Mouse (Mus musculus): ENCODE measurements at regions not wholly inside any gene's neighbourhood (a gene's known extent, or its start where the extent isn't known, plus 50 kb on each side); places are given as distances from the start of the nearest gene placed in this dataset.

DNA sequence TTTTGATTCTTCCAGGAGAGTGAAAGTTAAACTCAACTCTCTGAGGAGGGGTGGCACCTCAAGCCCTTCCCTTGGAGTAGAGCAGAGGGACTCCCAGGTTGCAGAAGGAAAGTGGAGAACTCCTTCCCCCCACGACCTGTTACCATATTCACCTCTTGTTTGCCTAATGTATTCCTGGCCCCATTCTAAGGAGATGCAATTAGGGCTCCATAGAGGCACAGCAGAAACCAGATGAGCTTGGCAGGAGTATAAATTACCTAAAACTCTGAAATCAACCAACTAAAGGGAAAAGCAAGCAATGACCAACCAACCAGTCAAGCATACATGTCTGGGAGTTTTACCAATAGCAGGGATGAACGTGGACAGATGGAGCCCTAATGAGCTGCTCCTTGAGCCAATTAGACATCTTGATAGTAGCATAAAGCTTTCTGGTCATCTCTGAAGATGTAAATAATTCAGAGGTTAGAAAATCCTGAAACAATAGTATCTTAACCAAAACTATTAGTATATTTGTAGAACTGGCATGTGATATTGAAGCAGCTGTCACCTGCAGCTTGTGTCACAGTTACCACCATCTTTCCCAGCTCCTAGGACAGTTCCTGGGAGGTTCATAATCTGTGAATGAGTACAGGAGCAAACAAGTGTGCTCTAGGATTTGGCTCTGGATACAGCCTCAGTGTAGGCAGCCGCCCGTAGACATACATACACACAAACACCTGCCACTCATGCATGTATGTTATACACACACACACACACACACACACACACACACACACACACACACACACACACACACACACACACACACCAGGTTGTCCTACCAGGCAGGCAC is 145.7 kb upstream of the 4930535I16Rik start:
- DNase-seq (ENCODE audit: low spot score) = no peak

DNA sequence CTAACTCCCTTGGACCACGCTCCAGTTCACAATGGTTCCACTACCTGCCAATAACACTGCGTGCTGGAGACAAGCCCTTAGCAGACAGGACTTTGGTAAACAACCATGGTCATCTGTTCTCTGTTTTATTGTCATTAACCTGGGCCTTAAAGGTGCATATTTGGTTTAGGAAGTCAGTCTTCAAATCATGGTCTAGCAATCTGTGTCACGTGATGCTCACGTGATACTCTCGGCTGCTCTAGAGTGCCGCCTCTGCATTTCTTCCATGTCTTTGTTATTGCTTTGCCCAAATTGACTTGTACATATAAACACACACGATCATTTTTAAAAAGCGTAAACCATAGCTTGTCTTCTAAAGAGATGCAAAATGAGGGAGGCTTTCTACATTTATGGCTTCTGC is 139.8 kb upstream of the 4930535I16Rik start:
- no peak for DNase-seq (ENCODE audit: low spot score)

- no peak for DNase-seq (ENCODE audit: low spot score)
Measured at GRCm38 (mm10) chr4:124054240-124054760, 136.5 kb upstream of the 4930535I16Rik start.

- DNase-seq (ENCODE audit: low spot score) = no peak
Measured at GRCm38 (mm10) chr4:124053340-124054038, 135.7 kb upstream of the 4930535I16Rik start.

DNA sequence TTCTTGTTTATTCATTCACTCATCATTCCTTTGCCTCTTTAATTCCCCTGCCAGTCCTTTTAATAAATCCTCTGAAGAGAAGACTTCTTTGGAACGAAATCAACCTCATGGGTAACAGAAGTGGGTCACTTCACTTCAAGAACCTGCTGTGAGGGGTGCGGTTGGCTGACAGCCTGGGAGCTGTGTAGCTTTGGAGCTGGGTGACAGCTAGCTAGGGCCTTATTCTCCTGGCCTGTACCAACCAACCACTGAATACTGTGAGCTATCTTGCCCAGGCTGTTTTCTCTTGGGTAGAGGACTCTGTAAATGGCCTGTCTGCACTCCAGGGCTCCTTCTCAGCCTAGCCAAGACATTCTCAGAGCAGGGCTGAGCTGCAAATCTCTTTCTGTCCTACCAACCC is 134.6 kb upstream of the 4930535I16Rik start:
- no peak for DNase-seq (ENCODE audit: low spot score)

GRCm38 (mm10) chr4:124048348-124048831 is 130.6 kb upstream of the 4930535I16Rik start:
- no peak for DNase-seq (ENCODE audit: low spot score)

- DNase-seq (ENCODE audit: low spot score) = no peak
Measured at GRCm38 (mm10) chr4:124047898-124048297, 130.1 kb upstream of the 4930535I16Rik start.

DNA sequence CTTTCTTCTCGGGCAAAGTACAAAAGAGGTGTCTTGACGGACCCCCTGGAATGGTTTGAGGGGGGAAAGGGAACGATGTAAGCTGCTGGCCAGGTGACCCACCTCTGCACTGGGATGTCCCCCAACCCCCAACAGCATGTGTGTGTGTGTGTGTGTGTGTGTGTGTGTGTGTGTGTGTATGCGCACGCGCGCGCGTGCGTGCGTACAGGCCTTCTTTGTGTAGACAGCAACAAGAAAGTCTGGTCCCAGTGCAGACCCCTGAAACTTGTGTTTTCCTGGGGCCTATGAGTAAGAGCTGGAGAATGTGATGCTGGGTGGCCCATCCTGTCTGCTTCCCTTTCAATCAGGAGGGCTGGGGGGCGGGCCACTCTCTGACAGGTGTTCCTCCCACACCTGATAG is 118.7 kb upstream of the 4930535I16Rik start:
- no peak for DNase-seq (ENCODE audit: low spot score)

GRCm38 (mm10) chr4:124035657-124036061 is 117.8 kb upstream of the 4930535I16Rik start:
- no peak for DNase-seq (ENCODE audit: low spot score)

DNA sequence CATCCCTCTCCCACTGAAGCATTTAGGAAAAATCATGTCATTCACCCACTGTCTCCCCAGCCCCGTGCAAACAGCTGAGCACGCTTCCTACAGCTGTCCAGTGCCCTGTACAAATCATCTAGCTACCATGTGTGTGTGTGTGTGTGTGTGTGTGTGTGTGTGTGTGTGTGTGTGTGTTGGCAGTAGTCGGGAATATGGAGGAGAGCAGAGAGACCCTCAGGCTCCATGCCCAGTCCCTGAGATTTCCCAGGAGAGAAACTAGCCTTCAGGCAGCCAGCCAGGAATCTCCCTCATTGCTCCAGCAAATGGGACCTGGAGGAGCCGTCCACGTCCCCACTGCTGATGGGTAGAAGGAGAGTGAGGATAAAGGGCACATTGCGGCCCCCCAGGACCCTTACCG is 117.4 kb upstream of the 4930535I16Rik start:
- DNase-seq (ENCODE audit: low spot score) = no peak

DNA sequence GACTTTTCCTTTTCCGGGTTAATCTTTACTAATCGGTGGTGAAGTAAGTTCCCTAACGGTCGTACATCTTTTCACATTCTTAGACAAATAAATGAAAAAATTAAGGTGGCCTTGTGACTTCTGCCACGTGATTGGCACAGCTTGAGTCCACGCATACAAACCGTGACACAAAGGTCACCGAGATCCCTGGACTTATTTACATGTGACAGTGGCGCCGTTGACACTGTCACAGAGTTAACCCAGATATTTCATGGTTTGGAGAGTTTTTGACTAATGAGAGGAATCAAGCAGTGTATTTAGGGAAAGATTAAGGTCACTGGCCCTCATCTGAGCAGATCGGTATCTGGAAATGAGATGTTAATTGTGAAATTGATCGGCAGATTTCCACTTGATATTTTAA is 110.2 kb upstream of the 4930535I16Rik start:
- no peak for DNase-seq (ENCODE audit: low spot score)

GRCm38 (mm10) chr4:124016401-124016800 is 98.6 kb upstream of the 4930535I16Rik start:
- no peak for DNase-seq (ENCODE audit: low spot score)

DNA sequence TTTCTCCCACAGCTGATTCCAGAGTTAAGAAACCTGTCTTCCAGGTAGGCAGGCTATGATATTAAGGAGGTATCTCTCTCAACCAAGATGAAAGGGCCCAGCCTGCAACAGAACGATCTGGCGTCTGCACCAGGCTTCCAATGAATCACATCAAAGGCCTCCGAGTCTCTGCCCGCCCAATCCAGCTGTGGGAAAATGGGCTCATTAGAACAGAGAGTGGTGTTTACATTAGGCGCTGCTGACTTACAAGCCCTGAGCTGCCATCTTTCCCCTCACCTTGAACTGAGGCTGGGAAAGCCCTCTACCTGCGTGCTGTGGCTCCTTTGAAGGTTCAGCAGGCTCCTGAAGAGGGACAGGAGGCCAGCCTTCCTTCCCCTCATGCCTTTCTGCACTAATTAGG is 97.5 kb upstream of the 4930535I16Rik start:
- DNase-seq (ENCODE audit: low spot score) = no peak

DNA sequence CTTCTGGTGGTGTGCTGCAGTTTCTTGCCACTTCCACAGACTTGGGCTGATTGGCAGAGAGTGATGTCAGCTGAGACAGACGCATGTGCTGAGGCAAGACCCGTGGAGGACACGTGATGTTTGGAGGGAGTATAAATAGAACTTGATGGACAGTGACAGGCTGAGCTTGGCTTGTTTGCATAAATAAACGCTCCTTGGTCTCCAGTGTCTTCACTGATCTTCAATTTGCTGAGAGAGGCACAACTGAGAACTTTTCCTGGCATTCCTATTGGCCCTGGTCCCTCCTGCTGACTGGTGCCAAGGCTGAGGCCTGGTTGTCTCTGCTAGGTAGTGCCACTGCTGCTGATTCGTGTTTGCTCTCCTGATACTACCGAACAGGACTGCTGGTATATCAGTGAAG is 94.6 kb upstream of the 4930535I16Rik start:
- DNase-seq (ENCODE audit: low spot score) = no peak

DNA sequence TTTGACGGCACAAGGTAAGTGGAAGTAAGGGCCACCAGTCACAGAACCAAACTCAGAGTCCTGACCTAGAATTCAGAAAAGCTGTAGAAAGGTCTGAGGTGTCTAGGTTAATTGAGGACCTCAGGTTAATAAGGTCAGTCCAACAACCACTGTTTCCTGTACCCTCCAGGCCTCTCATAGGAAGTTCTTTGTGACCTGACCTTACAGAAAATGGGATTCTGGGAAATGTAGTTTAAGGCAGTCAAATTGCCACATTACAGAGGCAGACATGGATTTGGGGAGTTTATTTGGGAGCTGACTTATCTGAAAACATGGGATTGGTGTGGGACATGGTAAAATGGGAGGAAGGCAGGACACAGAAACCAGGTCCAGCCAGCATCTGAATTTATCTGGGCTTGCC is 90.9 kb upstream of the 4930535I16Rik start:
- DNase-seq (ENCODE audit: low spot score) = no peak

- DNase-seq (ENCODE audit: low spot score) = no peak
Measured at GRCm38 (mm10) chr4:124005626-124006315, 87.9 kb upstream of the 4930535I16Rik start.

GRCm38 (mm10) chr4:124002760-124003159 is 84.9 kb upstream of the 4930535I16Rik start:
- DNase-seq (ENCODE audit: low spot score) = no peak

GRCm38 (mm10) chr4:124002105-124002504 is 84.3 kb upstream of the 4930535I16Rik start:
- DNase-seq (ENCODE audit: low spot score) = no peak

DNA sequence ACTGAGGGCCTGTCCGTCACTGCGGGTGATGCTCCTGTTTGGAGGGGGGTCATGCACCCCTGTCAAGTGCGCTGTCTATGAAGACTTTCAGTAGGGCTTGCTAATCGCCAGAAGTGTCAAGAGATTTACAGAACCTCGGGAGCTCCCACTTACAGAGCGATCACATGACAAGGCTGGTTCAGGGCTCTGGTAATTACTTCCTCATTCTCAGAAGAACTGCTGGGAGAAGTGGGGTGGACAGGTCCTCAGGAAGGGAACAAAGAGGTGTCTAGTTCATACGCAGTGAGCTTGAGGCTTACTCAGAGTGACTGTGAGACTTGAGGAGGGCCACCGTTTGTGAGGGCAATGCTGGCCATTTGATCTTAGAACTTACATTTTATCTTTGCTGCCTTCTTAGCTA is 78.0 kb upstream of the 4930535I16Rik start:
- no peak for DNase-seq (ENCODE audit: low spot score)

GRCm38 (mm10) chr4:123991223-123991622 is 73.4 kb upstream of the 4930535I16Rik start:
- DNase-seq (ENCODE audit: low spot score) = no peak

DNA sequence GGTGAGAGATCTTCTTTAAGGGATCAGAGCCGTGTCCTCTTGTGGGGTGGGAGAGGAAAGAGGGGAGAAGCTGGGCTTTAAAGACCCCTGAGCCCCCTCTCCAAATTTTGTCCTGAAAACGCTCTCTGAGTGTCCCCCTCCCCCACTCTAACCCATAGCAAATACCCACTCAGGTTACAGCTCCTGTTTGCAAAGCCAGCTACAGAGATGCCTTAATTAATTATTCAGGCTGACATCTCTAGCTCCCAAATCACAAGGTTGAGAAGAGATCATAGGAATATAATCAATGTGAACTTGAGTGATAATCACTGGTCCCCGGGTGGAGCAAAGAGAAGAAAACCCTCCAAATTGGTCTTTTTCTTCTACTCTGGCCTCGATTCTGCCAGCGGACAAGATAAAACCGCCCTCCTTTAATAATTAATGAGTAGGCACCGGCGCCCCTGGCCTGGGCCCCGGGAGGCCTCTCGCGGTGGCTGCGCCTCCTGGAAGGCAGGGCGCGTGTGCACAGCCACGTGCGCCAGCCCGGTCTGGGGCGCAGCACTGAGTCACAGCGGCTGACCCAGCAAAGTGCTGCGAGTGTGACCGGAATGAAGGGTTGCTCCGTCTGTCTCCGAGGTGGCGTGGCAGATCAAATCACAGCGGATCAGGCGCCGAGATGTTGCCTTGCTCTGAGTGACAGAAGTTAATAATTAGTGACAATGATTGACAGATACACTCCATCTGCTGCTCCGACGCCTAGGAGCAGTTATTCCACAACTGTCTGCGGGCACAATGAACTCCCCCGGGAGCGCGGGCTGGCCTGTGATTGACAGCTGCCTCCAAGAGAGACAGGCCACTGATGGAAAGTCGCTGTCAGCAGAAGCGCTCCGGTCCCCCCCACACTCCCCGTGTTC is 72.7 kb upstream of the 4930535I16Rik start:
- no peak for DNase-seq (ENCODE audit: low spot score)

Data from ovary, adult 18-20 months (tissue).